Mouse (Mus musculus) kidney, embryonic 14.5 days (tissue): ENCODE measurements around the gene Gm14443. TPM values are rescaled to one million over a fixed set of nuclear protein-coding genes. Genes with fewer than 3 reads are reported as not detected.
A peak's percentile ranks its signal among the peaks of the same experiment; 100 is the strongest.
"Not testable (repeated sequence)": the region's sequence is repeated elsewhere in the genome, so short reads cannot be mapped to it uniquely, and the experiment has no call there.

Source experiments
- ATAC-seq: fragments of 200-750 bp; cut with Nextera tagmentation; 2 replicates; pipeline ENCODE4 v1.8.0; 2017; ENCODE audit warnings: moderate number of reproducible peaks, mild to moderate bottlenecking, moderate TSS enrichment, moderate library complexity; ENCODE audit not compliant: low FRiP score, low TSS enrichment
- H3K27ac ChIP-seq: fragments of 300-500 bp; sonication (generic); 2 replicates; pipeline ENCODE4 v1.5.1; 2014; ENCODE audit warnings: low read depth, mild to moderate bottlenecking, low read length, moderate library complexity, mixed read lengths
- H3K27me3 ChIP-seq: fragments of 300-500 bp; sonication (generic); 2 replicates; pipeline ENCODE4 v1.6.1; 2014; ENCODE audit warnings: mild to moderate bottlenecking, low read length; ENCODE audit not compliant: control insufficient read depth, insufficient read depth
- H3K36me3 ChIP-seq: fragments of 300-500 bp; sonication (generic); 2 replicates; pipeline ENCODE4 v1.6.1; 2014; ENCODE audit warnings: low read length, mixed read lengths; ENCODE audit not compliant: control insufficient read depth, insufficient read depth
- H3K4me1 ChIP-seq: fragments of 300-500 bp; sonication (generic); 2 replicates; pipeline ENCODE4 v1.6.1; 2014; ENCODE audit warnings: low read length, mixed read lengths; ENCODE audit not compliant: control insufficient read depth, insufficient read depth
- H3K4me2 ChIP-seq: fragments of 300-500 bp; sonication (generic); replicated peaks from 2 replicates; pipeline ENCODE4 v1.6.1; 2014; ENCODE audit warnings: low read depth, mild to moderate bottlenecking, low read length
- H3K4me3 ChIP-seq: fragments of 300-500 bp; sonication (generic); 2 replicates; pipeline ENCODE4 v1.5.1; 2014; ENCODE audit warnings: mild to moderate bottlenecking, low read length
- H3K9ac ChIP-seq: fragments of 300-500 bp; sonication (generic); 2 replicates; pipeline ENCODE4 v1.6.1; 2014; ENCODE audit warnings: low read depth, mild to moderate bottlenecking, low read length, moderate library complexity
- H3K9me3 ChIP-seq: fragments of 300-500 bp; sonication (generic); 2 replicates; pipeline ENCODE4 v1.6.1; 2016; ENCODE audit warnings: low read length; ENCODE audit not compliant: control insufficient read depth
- WGBS: fragments of 180-500 bp; shearing (Covaris S2); extraction: QIAGEN DNeasy Blood & Tissue Kit; methylation state at CpG from one replicate; pipeline ENCODE4 v1.1.7; 2014; 5-methylcytosine and 5-hydroxymethylcytosine counted together
- polyA plus RNA-seq: library from polyadenylated mRNA; unstranded; fragments of >200 nt; fragmentation: Nextera tagmentation; extraction: Ambion mirVana; gene quantifications from 2 replicates; pipeline ENCODE4 v1.2.1, GENCODE M21; 2014

Gene Gm14443
- polyA plus RNA-seq, 1 experiment from 2014 or later = 1.3 TPM

GRCm38 (mm10) chr2:175161438-175161837, 14.2 kb downstream of the Gm14443 start:
- H3K36me3 ChIP-seq, H3K4me2 ChIP-seq, H3K4me3 ChIP-seq, H3K9me3 ChIP-seq, H3K27me3 ChIP-seq, H3K9ac ChIP-seq, H3K4me1 ChIP-seq, ATAC-seq, H3K27ac ChIP-seq: not testable (repeated sequence)
- WGBS = 90% methylated on average over 4 of the region's 4 CpGs

GRCm38 (mm10) chr2:175158642-175159041, 17.0 kb downstream of the Gm14443 start:
- Histone ChIP-seq H3K4me1 (no peaks in the 10 kb centered on the region), H3K4me3 (no peak overlapping the region), H3K36me3 (no peaks in the 10 kb centered on the region), H3K4me2 (no peak overlapping the region), H3K9me3 (0 out of 2 replicates have a peak, but pooled peaks cover 4% of the 10 kb centered on the region), H3K9ac (no peak overlapping the region), H3K27me3 (no peaks in the 10 kb centered on the region), H3K27ac (no peak overlapping the region)
- no peak for ATAC-seq
- WGBS = 86% methylated on average over 3 of the region's 3 CpGs

- no peaks in the 10 kb centered on the region for H3K27me3 ChIP-seq
- H3K4me3 ChIP-seq = no peak overlapping the region
- H3K4me1 ChIP-seq = no peaks in the 10 kb centered on the region
- H3K9ac ChIP-seq = no peak overlapping the region
- H3K4me2 ChIP-seq = no peak overlapping the region
- 96% methylated on average over 13 of the region's 13 CpGs for WGBS
- no peak overlapping the region for H3K27ac ChIP-seq
- H3K36me3 ChIP-seq = no peaks in the 10 kb centered on the region
- 0 out of 2 replicates have a peak, but pooled peaks cover 4% of the 10 kb centered on the region for H3K9me3 ChIP-seq
- ATAC-seq = no peak
Measured at GRCm38 (mm10) chr2:175156696-175157095, 19.0 kb downstream of the Gm14443 start.

GRCm38 (mm10) chr2:175141993-175142295, 33.7 kb downstream of the Gm14443 start, which contains the start of gene Gm14399:
Gm14399 (minus strand) TSS chr2:175142012.
- not testable (repeated sequence) for H3K27me3 ChIP-seq, H3K36me3 ChIP-seq, H3K9me3 ChIP-seq, H3K27ac ChIP-seq, H3K4me1 ChIP-seq, ATAC-seq, H3K9ac ChIP-seq
- Histone ChIP-seq H3K4me3 (peak within 1 kb of the TSS; percentile 41), H3K4me2 (peak within 1 kb of the TSS; percentile 31)
- 25% methylated on average over 1 of the region's 2 CpGs for WGBS

GRCm38 (mm10) chr2:175141118-175141992, 34.3 kb downstream of the Gm14443 start:
- Histone ChIP-seq H3K4me3 (peak overlapping the region; percentile 41), H3K4me2 (peak overlapping the region; percentile 31)
- WGBS = 9% methylated on average over 22 of the region's 25 CpGs
- not testable (repeated sequence) for H3K9ac ChIP-seq, ATAC-seq, H3K27ac ChIP-seq, H3K9me3 ChIP-seq, H3K36me3 ChIP-seq, H3K27me3 ChIP-seq, H3K4me1 ChIP-seq

- not testable (repeated sequence) for H3K9ac ChIP-seq, H3K27ac ChIP-seq, H3K4me2 ChIP-seq, ATAC-seq, H3K4me3 ChIP-seq, H3K27me3 ChIP-seq, H3K9me3 ChIP-seq, H3K36me3 ChIP-seq, H3K4me1 ChIP-seq
Measured at GRCm38 (mm10) chr2:175140624-175141023, 35.0 kb downstream of the Gm14443 start.

Other genes with a start within 250 kb of the Gm14443 start
- not detected in 2 replicates for gene Gm14444, start 165.6 kb downstream of the Gm14443 start, polyA plus RNA-seq
- 1.1 TPM in 1 of 2 replicates, not detected in the other for gene Gm14393, start 108.1 kb downstream of the Gm14443 start, polyA plus RNA-seq
- gene Gm14399, start 33.9 kb downstream of the Gm14443 start, polyA plus RNA-seq = 5.7 and 7.5 TPM in 2 replicates
- 5.3 and 6.4 TPM in 2 replicates for gene Gm14391, start 31.0 kb upstream of the Gm14443 start, polyA plus RNA-seq
- gene Gm14440, start 99.3 kb upstream of the Gm14443 start, polyA plus RNA-seq = 6.1 TPM in 1 of 2 replicates, not detected in the other
- 21.7 and 26.1 TPM in 2 replicates for gene Gm4631, start 162.3 kb upstream of the Gm14443 start, polyA plus RNA-seq
- gene Zfp968, start 196.6 kb upstream of the Gm14443 start, polyA plus RNA-seq = 4.8 and 5.7 TPM in 2 replicates